Mouse (Mus musculus) ovary, adult 10 weeks (tissue): ENCODE data around the gene Cabp4. TPM values are rescaled to one million over a fixed set of nuclear protein-coding genes. Genes with fewer than 3 reads are reported as not detected.

Source experiments
- polyA plus RNA-seq: library from polyadenylated mRNA; stranded (reverse); fragments of 350-450 nt; fragmentation: Illumina TruSeq; extraction: RNeasy Lipid Tissue Mini Kit (QIAGEN cat#74804); gene quantifications from one replicate; pipeline ENCODE4 v1.2.3, GENCODE M21; 2014

Gene Cabp4
- polyA plus RNA-seq: not detected

GRCm38 (mm10) chr19:4143759-4144268, at the start of gene Cabp4:
Gene Cabp4 (minus strand): TSS chr19:4144033.

DNA sequence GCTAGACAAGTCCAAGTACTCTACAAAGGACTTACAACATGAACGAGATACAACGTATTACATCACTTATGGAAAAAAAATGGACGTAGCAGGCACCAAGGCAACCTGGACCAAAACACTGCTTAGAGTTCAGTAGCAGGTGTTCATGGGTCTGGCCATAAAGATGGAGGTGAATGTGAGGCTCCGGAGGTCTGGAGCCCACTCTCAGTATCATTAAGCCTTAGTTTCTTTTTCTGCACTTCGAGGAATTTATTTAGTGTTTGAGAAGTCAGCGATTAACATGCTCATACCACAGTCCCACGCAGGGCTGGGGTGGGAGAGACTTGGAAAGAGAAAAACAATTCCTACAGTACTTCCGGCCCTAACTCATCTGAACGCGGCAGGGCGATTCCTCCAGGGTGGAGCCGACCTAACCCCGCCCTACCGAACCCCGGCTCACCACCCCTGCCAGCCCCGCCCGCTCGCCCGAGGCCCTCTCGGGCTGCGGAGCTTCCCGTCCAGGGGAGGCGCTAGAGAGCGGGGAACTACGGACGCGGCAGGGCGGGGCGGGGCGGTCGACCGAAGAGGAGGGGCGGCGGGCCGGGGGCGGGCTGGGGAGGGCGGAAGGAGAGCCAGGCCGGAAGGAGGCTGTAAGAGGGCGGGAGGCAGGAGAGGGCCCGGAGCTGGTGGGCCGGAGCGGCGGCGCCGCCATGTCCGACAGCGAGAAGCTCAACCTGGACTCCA, 47.9 kb upstream of the Cabp4 start, which contains the start of gene Ppp1ca:
Gene Ppp1ca (plus strand): TSS at position 538 of the 723 bp plus-strand sequence.

DNA sequence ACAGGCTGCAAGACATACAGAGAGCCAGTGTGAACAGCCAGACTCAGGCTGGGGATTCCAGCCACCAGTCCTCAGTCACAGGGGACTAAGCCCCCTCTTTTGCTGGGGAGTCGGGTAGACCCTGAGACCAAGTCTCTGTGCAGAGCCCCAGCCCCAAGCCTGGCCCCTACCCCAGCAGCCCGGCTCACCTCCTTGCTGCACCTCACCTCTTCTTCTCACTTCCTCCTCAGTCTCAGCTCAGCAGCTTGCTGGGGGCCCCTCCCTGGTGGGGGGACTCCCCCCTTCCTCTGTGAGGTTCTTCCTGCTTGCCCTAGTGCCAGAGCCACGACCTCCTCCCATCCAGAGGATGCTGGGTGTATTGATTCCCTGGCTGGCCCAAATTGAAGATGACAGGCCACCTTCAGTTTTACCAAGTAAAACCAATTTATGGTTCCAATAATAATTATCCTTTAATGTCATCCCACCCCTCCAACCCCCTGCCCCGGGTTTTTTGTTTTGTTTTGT, 47.0 kb upstream of the Cabp4 start, which contains the start of gene Tbc1d10c:
Gene Tbc1d10c (minus strand): TSS at position 454 of the 504 bp plus-strand sequence.

GRCm38 (mm10) chr19:4175368-4175947, 31.6 kb upstream of the Cabp4 start, which contains the start of gene Carns1:
Gene Carns1 (minus strand): TSS chr19:4175479.

GRCm38 (mm10) chr19:4162646-4163542, 19.1 kb upstream of the Cabp4 start, which contains the start of gene Rps6kb2:
Gene Rps6kb2 (minus strand): TSS chr19:4163354.

GRCm38 (mm10) chr19:4153232-4153654, 9.4 kb upstream of the Cabp4 start, which contains the start of gene Ptprcap:
Gene Ptprcap (plus strand): TSS chr19:4153604.

GRCm38 (mm10) chr19:4148491-4148806, 4.6 kb upstream of the Cabp4 start, which contains the start of gene Coro1b:
Gene Coro1b (plus strand): TSS chr19:4148619.

DNA sequence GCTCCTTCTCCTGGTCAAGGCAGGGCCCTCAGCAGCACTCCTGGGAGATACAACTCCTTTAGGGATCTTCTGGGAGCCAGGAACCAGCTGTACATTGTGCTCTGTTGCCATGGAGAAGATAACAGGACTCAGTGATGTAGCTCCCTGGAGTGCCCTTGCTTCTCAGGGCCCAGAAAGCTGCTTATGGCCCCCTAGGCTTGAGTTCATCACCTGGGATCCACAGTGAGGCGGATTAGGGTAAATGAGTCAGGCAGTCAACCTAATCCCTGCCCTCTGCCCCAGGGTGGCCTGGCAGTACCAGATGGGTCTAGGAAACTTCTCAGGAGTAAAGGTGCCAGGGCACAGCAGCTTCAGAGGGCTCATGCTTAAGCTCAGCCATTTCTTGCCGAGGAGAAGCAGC, 4.4 kb downstream of the Cabp4 start, which contains the start of gene Gpr152:
Gene Gpr152 (plus strand): TSS at position 342 of the 400 bp plus-strand sequence.

GRCm38 (mm10) chr19:4125741-4126696, 17.8 kb downstream of the Cabp4 start, which contains the start of gene Aip:
Gene Aip (minus strand): TSS chr19:4125858.

GRCm38 (mm10) chr19:4099837-4100717, 43.8 kb downstream of the Cabp4 start, which contains the start of gene Pitpnm1:
Gene Pitpnm1 (plus strand): TSS chr19:4099998.

DNA sequence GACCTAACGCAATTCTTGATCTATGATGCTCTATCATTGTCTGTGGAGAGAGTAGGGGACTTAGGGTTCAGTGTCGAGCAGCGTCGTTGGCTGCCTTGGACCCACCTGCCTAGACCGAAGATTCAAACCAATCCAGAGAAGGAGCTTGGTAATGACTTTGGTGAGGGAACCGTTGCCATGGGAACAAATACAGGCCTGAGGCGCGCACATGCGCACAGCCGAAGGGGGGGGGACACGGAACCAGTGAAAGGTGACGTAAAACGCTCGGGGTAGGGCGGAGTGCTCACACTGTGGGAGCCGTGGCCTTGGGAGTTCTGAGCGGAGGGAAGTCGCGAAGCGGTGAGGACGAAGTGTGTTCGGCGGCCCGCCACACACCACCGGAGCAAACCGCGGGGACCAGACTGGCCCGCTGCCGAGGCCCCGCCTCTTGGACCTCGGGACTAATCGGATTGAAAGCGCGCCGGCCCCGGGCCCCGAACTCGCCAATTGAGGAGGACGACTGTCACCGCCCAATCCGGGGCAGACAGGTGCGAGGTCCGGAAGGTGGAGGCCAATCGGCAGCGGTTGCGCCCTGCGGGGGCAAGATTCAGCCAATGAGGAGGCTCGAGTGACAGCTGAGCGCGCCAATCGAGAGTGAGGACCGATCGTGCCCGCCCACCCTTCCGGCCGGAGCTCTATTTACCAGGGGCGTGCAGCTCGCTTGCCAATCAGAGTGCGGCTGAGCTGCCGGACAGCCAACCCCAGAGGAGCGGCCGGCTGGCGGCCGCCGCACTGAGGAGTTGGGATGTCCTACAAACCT, 47.0 kb downstream of the Cabp4 start, which contains the start of gene Cdk2ap2:
Gene Cdk2ap2 (plus strand): TSS at position 541 of the 799 bp plus-strand sequence.

Other genes starting within 250 kb of the Cabp4 start
- 2.5 TPM for gene Tcirg1, start 236.9 kb downstream of the Cabp4 start, polyA plus RNA-seq
- gene Ndufs8, start 231.3 kb downstream of the Cabp4 start, polyA plus RNA-seq: 1.3 TPM
- 1.7 TPM for gene Aldh3b1, start 214.2 kb downstream of the Cabp4 start, polyA plus RNA-seq
- gene Unc93b1, start 208.8 kb downstream of the Cabp4 start, polyA plus RNA-seq: 0.51 TPM
- gene Aldh3b3, start 185.4 kb downstream of the Cabp4 start, polyA plus RNA-seq: not detected
- not detected for gene Aldh3b2, start 171.7 kb downstream of the Cabp4 start, polyA plus RNA-seq
- gene Acy3, start 157.5 kb downstream of the Cabp4 start, polyA plus RNA-seq: 1.3 TPM
- gene Tbx10, start 151.3 kb downstream of the Cabp4 start, polyA plus RNA-seq: not detected
- not detected for gene Nudt8, start 143.5 kb downstream of the Cabp4 start, polyA plus RNA-seq
- not detected for gene Gm49405, start 143.4 kb downstream of the Cabp4 start, polyA plus RNA-seq
- not detected for gene Doc2g, start 140.7 kb downstream of the Cabp4 start, polyA plus RNA-seq
- 2.2 TPM for gene Ndufv1, start 131.2 kb downstream of the Cabp4 start, polyA plus RNA-seq
- gene Gstp1, start 106.0 kb downstream of the Cabp4 start, polyA plus RNA-seq: 13.3 TPM
- 5.3 TPM for gene Gstp2, start 98.0 kb downstream of the Cabp4 start, polyA plus RNA-seq
- gene Gstp3, start 84.5 kb downstream of the Cabp4 start, polyA plus RNA-seq: not detected
- gene Cabp2, start 62.5 kb downstream of the Cabp4 start, polyA plus RNA-seq: not detected
- not detected for gene Cdk2ap2, start 46.9 kb downstream of the Cabp4 start, polyA plus RNA-seq
- gene Pitpnm1, start 44.0 kb downstream of the Cabp4 start, polyA plus RNA-seq: 0.37 TPM
- gene Aip, start 18.2 kb downstream of the Cabp4 start, polyA plus RNA-seq: 1.00 TPM
- not detected for gene Gpr152, start 4.2 kb downstream of the Cabp4 start, polyA plus RNA-seq
- 12.7 TPM for gene Coro1b, start 4.6 kb upstream of the Cabp4 start, polyA plus RNA-seq
- gene Ptprcap, start 9.6 kb upstream of the Cabp4 start, polyA plus RNA-seq: 1.6 TPM
- 1.2 TPM for gene Rps6kb2, start 19.3 kb upstream of the Cabp4 start, polyA plus RNA-seq
- gene Carns1, start 31.4 kb upstream of the Cabp4 start, polyA plus RNA-seq: 1.00 TPM
- not detected for gene Tbc1d10c, start 47.3 kb upstream of the Cabp4 start, polyA plus RNA-seq
- gene Ppp1ca, start 48.0 kb upstream of the Cabp4 start, polyA plus RNA-seq: 102 TPM
- 3.0 TPM for gene Rad9a, start 57.6 kb upstream of the Cabp4 start, polyA plus RNA-seq
- 0.26 TPM for gene Clcf1, start 70.2 kb upstream of the Cabp4 start, polyA plus RNA-seq
- gene AC109138.7, start 70.3 kb upstream of the Cabp4 start, polyA plus RNA-seq: not detected
- gene Pold4, start 87.9 kb upstream of the Cabp4 start, polyA plus RNA-seq: not detected
- gene Ssh3, start 125.1 kb upstream of the Cabp4 start, polyA plus RNA-seq: 1.9 TPM
- not detected for gene Ankrd13d, start 139.1 kb upstream of the Cabp4 start, polyA plus RNA-seq
- gene Grk2, start 162.2 kb upstream of the Cabp4 start, polyA plus RNA-seq: 19.6 TPM